Mouse (Mus musculus) heart, adult 2 months (tissue): Measurements from ENCODE around the gene Mxd4.

Experiments
- CTCF ChIP-seq: fragments of 200-600 bp; IDR thresholded peaks from 2 replicates; pipeline ENCODE4 v1.8.1; 2022; ENCODE audit warnings: antibody characterized with exemption, mild to moderate bottlenecking, moderate library complexity
- POLR2A ChIP-seq: fragments of 200-500 bp; IDR thresholded peaks from 2 replicates; pipeline ENCODE4 v1.6.1; 2011; ENCODE audit warnings: mild to moderate bottlenecking, low read depth, low read length, control low read depth; ENCODE audit not compliant: insufficient read depth

DNA sequence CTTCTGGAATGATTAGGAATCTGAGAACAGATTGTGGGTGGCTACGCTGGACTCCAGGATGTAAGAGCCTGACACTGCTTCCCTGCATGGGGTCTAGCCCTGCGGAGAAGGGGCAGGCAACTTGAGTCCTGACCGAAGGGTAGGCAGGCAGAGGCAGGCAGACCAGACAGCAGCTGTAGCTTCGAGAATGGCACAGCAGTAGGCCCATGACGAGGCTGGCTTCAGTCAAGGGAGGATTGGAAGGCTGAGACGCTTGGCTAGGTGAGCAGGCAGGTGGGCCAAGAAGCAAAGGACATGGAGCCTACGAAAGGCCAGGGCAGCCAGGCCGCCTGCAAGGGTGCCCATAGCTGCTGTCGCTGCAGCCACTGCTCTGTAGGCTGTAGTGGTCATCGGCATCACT, 10.8 kb downstream of the Mxd4 start:
- no peak for TF ChIP-seq CTCF
- TF ChIP-seq POLR2A = no peak
